Mouse (Mus musculus) cerebellum, adult 2 months (tissue): Measurements from ENCODE around the gene Mob3c. TPM values are rescaled to one million over a fixed set of nuclear protein-coding genes. Genes with fewer than 3 reads are reported as not detected.

ENCODE experiments used
- DNase-seq, 2 experiments: peaks; one replicate each; pipeline ENCODE4 v3.0.0; 2021
- H3K27ac ChIP-seq: fragments of 200-500 bp; 2 replicates; pipeline ENCODE4 v1.5.1; 2012; ENCODE audit warnings: low read length, control low read depth, inconsistent platforms; ENCODE audit not compliant: insufficient read depth
- H3K27me3 ChIP-seq: fragments of 200-500 bp; 2 replicates; pipeline ENCODE4 v1.6.1; 2012; ENCODE audit warnings: inconsistent platforms, mild to moderate bottlenecking, low read length, moderate library complexity; ENCODE audit not compliant: control insufficient read depth, insufficient read depth
- H3K4me1 ChIP-seq: fragments of 200-500 bp; 2 replicates; pipeline ENCODE4 v1.6.1; 2011; ENCODE audit warnings: low read length; ENCODE audit not compliant: control insufficient read depth, insufficient read depth
- H3K4me3 ChIP-seq: fragments of 200-500 bp; replicated peaks from 2 replicates; pipeline ENCODE3; 2011; ENCODE audit warnings: mild to moderate bottlenecking, low read depth, low read length, control low read depth; ENCODE audit not compliant: insufficient read depth
- CTCF ChIP-seq: fragments of 200-500 bp; IDR thresholded peaks from 2 replicates; pipeline ENCODE4 v1.5.1; 2011; ENCODE audit warnings: low read depth, mild to moderate bottlenecking, control low read depth, low read length, moderate library complexity, borderline replicate concordance; ENCODE audit not compliant: insufficient read depth
- POLR2A ChIP-seq: fragments of 200-500 bp; IDR thresholded peaks from 2 replicates; pipeline ENCODE4 v1.6.1; 2011; ENCODE audit warnings: low read length, control low read depth, borderline replicate concordance; ENCODE audit not compliant: insufficient read depth
- WGBS: fragments of 180-500 bp; shearing (Covaris S2); methylation state at CpG from one replicate; pipeline ENCODE4 v1.1.7; 2018; 5-methylcytosine and 5-hydroxymethylcytosine counted together
- polyA plus RNA-seq: library from polyadenylated mRNA; depleted of rRNA; stranded (reverse); fragments of >200 nt; gene quantifications from 2 replicates; pipeline ENCODE4 v1.2.3, GENCODE M21; 2012; rRNA removed

Mob3c gene
- polyA plus RNA-seq, result 9.4 and 11.1 TPM in 2 replicates

GRCm38 (mm10) chr4:115827888-115828571 lies at the start of gene Mob3c:
Gene Mob3c, plus strand, starts transcription at chr4:115828092.
- peak within 1 kb of the TSS; percentile 79 for H3K4me3 ChIP-seq
- H3K27ac ChIP-seq, result no peak within 1 kb of the TSS
- no peaks in the 10 kb centered on the region for H3K4me1 ChIP-seq
- under 1% methylated on average over 57 of the region's 57 CpGs for WGBS
- TF ChIP-seq CTCF, result no peak
- TF ChIP-seq POLR2A, result no peak; the same call in 1 of the 2 replicates
- DNase-seq, result peak; percentile 64 to 68
- H3K27me3 ChIP-seq, result no peaks in the 10 kb centered on the region

- no peak for TF ChIP-seq POLR2A
- no peak for TF ChIP-seq CTCF
- 17% methylated on average over 6 of the region's 6 CpGs for WGBS
- no peak for DNase-seq
Observed at GRCm38 (mm10) chr4:115780269-115780668, 47.6 kb upstream of the Mob3c start.

GRCm38 (mm10) chr4:115780918-115781317 lies 47.0 kb upstream of the Mob3c start, which contains the start of gene Tex38:
Gene Tex38, minus strand, starts transcription at chr4:115781018.
- Histone ChIP-seq H3K4me1 (peaks cover 3% of the 10 kb centered on the region; the same call in 1 of the 2 replicates), H3K27me3 (no peaks in the 10 kb centered on the region), H3K4me3 (no peak within 1 kb of the TSS), H3K27ac (no peak within 1 kb of the TSS)
- no peak for TF ChIP-seq CTCF
- no peak for TF ChIP-seq POLR2A
- no peak for DNase-seq
- 83% methylated on average over 3 of the region's 3 CpGs for WGBS

More at GRCm38 (mm10) chr4:115780269-115780668, 47.6 kb upstream of the Mob3c start:
- Histone ChIP-seq H3K4me3 (no peak overlapping the region), H3K27ac (no peak overlapping the region), H3K4me1 (peaks cover 3% of the 10 kb centered on the region; the same call in 1 of the 2 replicates), H3K27me3 (no peaks in the 10 kb centered on the region)

- H3K4me3 ChIP-seq, result no peak overlapping the region
- peaks cover 3% of the 10 kb centered on the region; the same call in 1 of the 2 replicates for H3K4me1 ChIP-seq
- TF ChIP-seq CTCF (no peak), POLR2A (no peak)
- DNase-seq, result no peak
- 86% methylated on average over 5 of the region's 5 CpGs for WGBS
- no peaks in the 10 kb centered on the region for H3K27me3 ChIP-seq
- H3K27ac ChIP-seq, result no peak overlapping the region
Observed at GRCm38 (mm10) chr4:115782026-115782805, 45.7 kb upstream of the Mob3c start.

GRCm38 (mm10) chr4:115784769-115785510 lies 43.0 kb upstream of the Mob3c start, which contains the start of gene Atpaf1:
Gene Atpaf1, plus strand, starts transcription at chr4:115784812.
- peak within 1 kb of the TSS; percentile 29 for H3K27ac ChIP-seq
- H3K4me3 ChIP-seq, result peak within 1 kb of the TSS; percentile 49
- H3K27me3 ChIP-seq, result no peaks in the 10 kb centered on the region
- under 1% methylated on average over 68 of the region's 69 CpGs for WGBS
- TF ChIP-seq CTCF, result no peak
- TF ChIP-seq POLR2A, result peak; percentile 79
- peaks cover 3% of the 10 kb centered on the region; the same call in 1 of the 2 replicates for H3K4me1 ChIP-seq
- DNase-seq, result peak; percentile 81 to 88

GRCm38 (mm10) chr4:115785511-115786034 lies 42.3 kb upstream of the Mob3c start:
- Histone ChIP-seq H3K27me3 (no peaks in the 10 kb centered on the region), H3K4me1 (peaks cover 3% of the 10 kb centered on the region; the same call in 1 of the 2 replicates), H3K4me3 (peak overlapping the region; percentile 49), H3K27ac (no peak overlapping the region)
- 48% methylated on average over 7 of the region's 7 CpGs for WGBS
- DNase-seq, result no peak
- no peak for TF ChIP-seq POLR2A
- TF ChIP-seq CTCF, result no peak

GRCm38 (mm10) chr4:115790864-115791263 lies 37.0 kb upstream of the Mob3c start:
- no peak overlapping the region for H3K27ac ChIP-seq
- H3K27me3 ChIP-seq, result no peaks in the 10 kb centered on the region
- DNase-seq, result no peak
- 74% methylated on average over 3 of the region's 3 CpGs for WGBS
- H3K4me3 ChIP-seq, result no peak overlapping the region
- no peaks in the 10 kb centered on the region for H3K4me1 ChIP-seq
- TF ChIP-seq POLR2A (no peak), CTCF (no peak)
